Mouse (Mus musculus): ENCODE measurements around the gene Gcfc2. TPM values are rescaled to one million over a fixed set of nuclear protein-coding genes. Genes with fewer than 3 reads are reported as not detected.
A peak's percentile ranks its signal among the peaks of the same experiment; 100 is the strongest.

Gcfc2 gene
- 2.1 and 3.3 TPM in 2 replicates for polyA plus RNA-seq (2015; fragmentation: Nextera tagmentation; extraction: Ambion mirVana)

DNA sequence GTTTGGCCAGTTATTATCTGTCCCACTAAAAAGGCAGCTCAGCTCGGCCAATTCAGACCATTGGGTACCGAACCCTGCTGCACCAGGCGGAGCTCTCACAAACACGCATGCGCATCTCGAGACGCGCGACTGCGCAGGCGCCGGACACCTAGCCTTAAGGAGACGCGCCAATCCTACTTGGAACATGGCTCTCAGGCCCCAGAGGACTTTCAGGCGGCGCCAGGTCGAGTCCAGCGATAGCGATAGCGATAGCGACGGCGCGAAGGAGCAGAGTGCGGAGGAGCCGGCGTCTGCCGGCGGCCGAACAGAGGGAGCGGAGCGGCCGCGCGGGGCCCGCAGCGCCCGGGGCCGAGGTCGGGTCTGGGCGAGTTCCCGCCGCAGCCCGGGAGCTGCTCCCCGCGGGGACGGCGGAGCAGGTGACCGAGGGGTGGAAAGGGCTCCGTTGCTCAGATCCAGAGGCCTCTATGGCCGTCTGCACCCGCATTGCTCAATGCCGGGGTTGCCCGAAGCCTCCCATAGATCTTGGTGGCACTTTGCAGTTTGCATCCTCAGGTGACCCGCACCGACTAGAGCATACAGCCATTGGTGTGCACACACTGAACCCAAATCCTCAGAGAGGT is at the start of gene Gcfc2:
Gene Gcfc2 (plus strand): TSS at position 147 of the 620 bp plus-strand sequence.

DNA sequence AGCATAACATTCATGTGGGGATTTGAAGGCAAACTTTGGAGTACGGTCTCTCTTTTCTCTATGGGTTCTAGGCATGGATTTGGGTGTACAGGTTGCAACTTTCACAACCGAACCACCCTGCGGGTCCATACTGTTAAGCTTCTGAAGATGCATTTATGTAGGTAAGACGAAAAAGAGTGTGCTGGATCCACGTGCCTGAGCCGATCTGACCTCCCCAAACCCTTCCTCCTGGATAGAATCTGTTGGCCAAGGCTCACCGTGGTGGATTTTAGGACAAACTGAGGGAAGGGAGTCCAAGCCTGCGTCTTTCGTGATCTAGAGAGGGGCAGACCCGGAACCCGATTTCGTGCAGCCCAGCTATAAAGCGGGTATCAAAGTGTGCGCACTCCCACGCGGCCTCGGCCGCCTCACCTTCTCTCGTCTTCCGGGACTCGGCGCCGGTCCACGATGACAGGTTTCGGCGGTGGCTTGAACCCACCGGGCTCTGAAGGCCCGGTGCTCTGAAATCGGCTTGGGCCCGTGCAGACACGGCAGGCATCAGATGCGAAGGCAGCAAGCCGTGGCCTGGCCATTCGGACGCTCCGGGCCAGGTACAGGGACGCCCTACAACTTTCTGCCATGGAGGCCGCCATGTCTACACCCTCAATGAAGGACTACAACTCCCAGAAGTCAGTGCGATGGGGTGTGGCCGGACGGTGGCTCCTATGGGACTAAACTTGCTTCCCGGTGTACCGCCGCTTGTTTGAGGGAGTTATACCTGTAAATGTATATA is 42.0 kb downstream of the Gcfc2 start, which contains the start of gene Mrpl19:
Gene Mrpl19 (minus strand): TSS at position 663 of the 772 bp plus-strand sequence.

MicroRNAs within 50 kb of the gene (microRNA counts, 519-probe panel; counts per million panel counts)
- microRNA mmu-miR-468: 2,439 counts per million, percentile 68 among the panel's probes with 10 or more counts

Small RNA genes within 50 kb of the gene (microRNA-seq; reads per million reads assigned to microRNA genes)
- 0 reads per million in 2 experiments for gene Mir468
- 0 reads per million in 2 experiments for gene Mir7232

Other genes with a start within 250 kb of the Gcfc2 start
- 31.6 and 34.6 TPM in 2 replicates for gene Mrpl19, start 42.3 kb downstream of the Gcfc2 start, polyA plus RNA-seq (2015; fragmentation: Nextera tagmentation; extraction: Ambion mirVana)
- gene Eva1a, start 117.4 kb downstream of the Gcfc2 start, polyA plus RNA-seq (2015; fragmentation: Nextera tagmentation; extraction: Ambion mirVana): 3.1 and 3.5 TPM in 2 replicates